Mouse (Mus musculus) cerebellum, adult 11-12 months (tissue): Measurements from ENCODE around the gene Gpcpd1.

Source experiments
- DNase-seq: peaks from one replicate; pipeline ENCODE4 v3.0.0; 2022

Gene Gpcpd1

DNA sequence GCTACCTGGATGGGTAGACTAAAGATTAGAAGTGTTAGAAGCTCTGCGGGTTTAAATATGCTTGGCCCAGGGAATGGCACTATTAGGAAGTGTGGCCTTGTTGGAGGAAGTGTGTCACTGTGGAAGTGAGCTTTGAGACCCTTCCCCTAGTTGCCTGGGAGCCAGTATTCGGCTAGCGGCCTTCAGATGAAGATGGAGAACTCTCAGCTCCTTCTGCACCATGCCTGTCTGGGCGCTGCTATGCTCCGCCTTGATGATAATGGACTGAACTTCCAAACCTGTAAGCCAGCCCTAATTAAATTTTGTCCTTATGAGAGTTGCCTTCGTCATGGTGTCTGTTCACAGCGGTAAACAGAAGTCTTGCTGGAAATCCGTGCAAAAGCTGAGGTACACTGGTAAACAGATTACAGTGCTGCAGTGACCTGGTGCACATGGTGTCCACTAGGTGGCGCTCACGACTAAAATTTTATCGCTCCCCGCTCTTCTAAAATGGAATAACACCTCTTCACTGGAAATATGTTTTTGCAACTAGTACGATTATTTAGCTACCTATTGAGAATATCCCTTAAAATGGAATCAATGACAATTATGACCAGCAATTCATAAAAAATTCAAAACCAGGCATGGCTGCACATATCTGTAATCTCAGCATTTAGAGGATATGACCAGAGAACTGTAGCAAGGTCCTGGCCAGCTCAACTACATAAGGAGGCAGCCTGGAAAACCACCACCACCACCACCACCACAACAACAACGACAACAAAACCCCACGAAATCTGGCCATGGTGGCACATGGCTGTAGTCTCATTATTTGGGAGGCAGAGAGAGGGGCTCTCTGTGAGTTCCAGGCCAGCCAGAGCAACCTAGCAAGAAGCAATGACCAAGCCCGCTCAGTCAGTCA lies 71.1 kb downstream of the Gpcpd1 start:
- DNase-seq = peak; percentile 78

DNA sequence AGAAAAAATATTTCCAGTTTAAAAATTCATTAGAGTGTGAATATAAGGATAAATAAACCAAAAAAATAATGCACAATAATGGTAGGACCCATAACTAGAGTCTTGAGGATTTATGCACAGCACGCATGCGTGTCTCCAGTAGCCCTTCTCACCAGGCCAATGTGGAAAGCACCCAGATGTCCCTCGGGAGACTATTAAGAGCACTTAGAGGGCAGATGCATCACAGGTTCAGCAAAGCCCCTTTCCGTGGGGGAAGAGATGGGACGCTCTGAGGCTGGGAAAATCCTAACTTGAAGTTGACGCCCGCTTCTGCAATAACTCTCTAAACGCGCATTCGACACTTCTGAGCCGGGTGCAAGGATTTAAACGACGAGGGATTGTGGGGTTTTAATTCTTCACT lies 71.9 kb downstream of the Gpcpd1 start:
- DNase-seq = peak; percentile 38

- DNase-seq = peak; percentile 37
Observed at GRCm38 (mm10) chr2:132515076-132515475, 72.5 kb downstream of the Gpcpd1 start.

GRCm38 (mm10) chr2:132514353-132514752 lies 73.2 kb downstream of the Gpcpd1 start:
- DNase-seq = peak; percentile 84

DNA sequence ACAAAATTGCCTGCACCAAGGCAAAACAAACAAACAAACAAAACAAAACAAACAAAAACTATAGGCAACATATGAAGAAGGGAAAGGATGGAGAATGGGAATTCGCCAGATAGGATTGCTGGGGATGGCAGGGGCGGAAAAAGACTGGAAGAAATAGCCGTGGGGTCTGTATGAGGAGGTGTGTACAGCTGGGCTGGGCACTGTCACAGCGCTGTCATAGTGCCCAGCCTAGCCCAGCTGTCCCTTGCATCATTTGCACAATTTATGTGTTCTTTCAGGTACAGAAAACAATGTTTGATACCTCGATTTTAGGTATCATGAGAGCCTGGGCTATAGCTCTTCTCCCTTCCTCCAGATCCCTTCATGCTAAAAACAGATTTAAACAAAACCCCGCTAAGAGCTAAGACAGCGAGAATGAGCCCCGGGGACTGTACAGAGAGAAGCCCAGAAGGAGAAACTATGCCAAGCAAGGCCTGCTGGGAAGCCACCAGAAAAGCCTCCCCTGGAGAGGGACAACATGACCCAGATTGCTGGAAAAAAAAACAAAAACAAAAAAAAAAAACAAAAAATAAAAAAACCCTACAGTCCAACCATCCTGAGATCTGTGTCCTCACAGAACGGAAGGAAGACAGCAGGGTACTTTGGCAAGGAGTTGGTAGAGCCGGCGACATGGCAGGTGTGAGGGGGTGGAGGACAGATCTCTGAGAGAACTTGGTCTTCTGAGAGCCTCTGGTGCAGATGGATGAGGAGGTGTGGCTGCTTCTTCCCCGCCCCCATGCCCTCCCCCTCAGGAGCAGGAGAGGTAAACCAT lies 74.0 kb downstream of the Gpcpd1 start:
- DNase-seq = peak; percentile 95

GRCm38 (mm10) chr2:132512977-132513351 lies 74.6 kb downstream of the Gpcpd1 start:
- DNase-seq = no peak

- DNase-seq = peak; percentile 50
Observed at GRCm38 (mm10) chr2:132512051-132512976, 75.2 kb downstream of the Gpcpd1 start.

GRCm38 (mm10) chr2:132511011-132511818 lies 76.3 kb downstream of the Gpcpd1 start:
- peak; percentile 34 for DNase-seq

- no peak for DNase-seq
Observed at GRCm38 (mm10) chr2:132509714-132510113, 77.8 kb downstream of the Gpcpd1 start.

DNA sequence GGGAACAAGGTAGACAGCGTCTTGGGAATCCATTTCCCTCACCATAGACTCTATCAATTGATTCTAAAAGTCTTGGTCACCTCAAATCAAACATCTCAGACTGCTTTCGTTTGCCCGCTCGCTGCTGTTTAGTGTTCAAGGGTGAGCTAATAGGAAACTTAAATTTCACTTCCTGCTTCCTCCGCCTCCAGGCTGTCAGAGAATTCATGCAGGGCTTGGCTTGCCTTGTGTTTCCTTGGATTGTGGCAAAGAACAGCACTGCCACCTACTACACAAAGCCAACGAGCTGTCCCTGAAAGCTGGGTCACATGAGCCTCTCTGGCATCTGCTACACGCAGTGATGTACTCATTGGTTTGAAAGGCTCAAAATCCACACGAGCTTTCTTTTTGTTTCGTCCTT lies 78.3 kb downstream of the Gpcpd1 start:
- DNase-seq = peak; percentile 72

GRCm38 (mm10) chr2:132507521-132507920 lies 80.0 kb downstream of the Gpcpd1 start:
- peak; percentile 33 for DNase-seq

GRCm38 (mm10) chr2:132507091-132507490 lies 80.4 kb downstream of the Gpcpd1 start:
- no peak for DNase-seq

DNA sequence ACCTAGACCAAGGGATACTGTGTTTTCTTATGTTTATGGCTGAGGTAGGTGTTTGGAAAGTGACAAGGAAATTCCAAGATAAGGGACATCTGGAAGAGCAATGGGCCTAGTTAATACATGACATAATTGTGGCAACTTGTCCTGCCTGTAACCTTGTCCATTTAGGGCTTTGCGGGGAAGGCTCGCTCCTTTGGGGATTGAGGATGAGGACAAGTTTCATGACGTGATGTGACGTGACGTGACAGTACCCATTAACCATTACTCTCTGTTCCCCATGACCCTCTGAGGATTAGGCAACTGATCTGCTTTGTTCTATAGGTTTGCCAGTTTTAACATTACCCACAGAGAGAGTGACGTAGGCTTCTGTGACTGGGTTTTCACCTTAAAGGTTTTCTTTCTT lies 81.7 kb downstream of the Gpcpd1 start:
- no peak for DNase-seq

GRCm38 (mm10) chr2:132498344-132498743 lies 89.2 kb downstream of the Gpcpd1 start:
- DNase-seq = no peak

GRCm38 (mm10) chr2:132497412-132498135 lies 90.0 kb downstream of the Gpcpd1 start:
- no peak for DNase-seq

GRCm38 (mm10) chr2:132493184-132493583 lies 94.3 kb downstream of the Gpcpd1 start:
- no peak for DNase-seq

GRCm38 (mm10) chr2:132485454-132485853 lies 102.1 kb downstream of the Gpcpd1 start:
- DNase-seq = peak; percentile 51

DNA sequence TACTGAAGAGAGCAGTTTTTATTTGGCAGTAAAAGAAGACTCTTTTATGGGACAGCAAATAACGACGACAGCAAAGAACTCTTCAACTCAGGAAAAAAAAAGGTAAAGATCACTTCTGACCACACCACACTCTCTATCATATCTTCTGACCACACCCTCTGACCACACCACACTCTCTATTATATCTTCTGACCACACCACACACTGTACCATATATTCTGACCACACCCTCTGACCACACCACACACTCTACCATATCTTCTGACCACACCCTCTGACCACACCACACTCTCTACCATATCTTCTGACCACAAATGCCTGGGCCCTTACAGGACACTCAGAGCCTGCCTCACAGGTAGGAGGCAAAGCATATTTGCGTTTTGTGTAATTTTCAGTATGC lies 106.0 kb downstream of the Gpcpd1 start:
- DNase-seq = no peak
